In genomic region chr7:79358350-79359182, GRCm38 (mm10) we compare ENCODE assay signal across 8 mouse cellular contexts. TPM values are rescaled to one million over a fixed set of nuclear protein-coding genes. Genes with fewer than 3 reads are reported as not detected.
DNase-seq lines count a peak whose midpoint lies in the region; ATAC-seq and TF ChIP-seq lines count a peak whose summit lies in the region.

No protein-coding gene starts in this region.

- peak; percentile 96 for DNase-seq in heart, embryonic 10.5 days (ENCODE audit: low spot score)
- DNase-seq in left cerebral cortex, adult 2 months (ENCODE audit: extremely low spot score in 1 of 2, low spot score in 2 of 2), result peak; percentile 83
- DNase-seq in right cerebral cortex, postnatal 14 days, result peak; percentile 80
- no peak for DNase-seq in forebrain, embryonic 11.5 days (ENCODE audit: low spot score)
- no peak for DNase-seq in gastrocnemius, postnatal 10 days
- DNase-seq in cerebellum, postnatal 36 days, result no peak

- WGBS in heart, embryonic 10.5 days, result 12% methylated on average over 15 of the region's 15 CpGs
- 86% methylated on average over 15 of the region's 15 CpGs for WGBS in forebrain, embryonic 11.5 days

- H3K27me3 ChIP-seq in megakaryocyte, embryonic 14.5 days (replicated peaks), result peaks cover 3% of the 10 kb centered on the region
- H3K27me3 ChIP-seq in heart, embryonic 10.5 days (ENCODE audit: insufficient read depth, poor library complexity, severe bottlenecking), result peaks cover 21% of the 10 kb centered on the region
- H3K27me3 ChIP-seq in forebrain, embryonic 11.5 days (ENCODE audit: control insufficient read depth, insufficient read depth, low read length), result no peaks in the 10 kb centered on the region

- peak overlapping the region; percentile 85 for H3K4me3 ChIP-seq in megakaryocyte, embryonic 14.5 days (replicated peaks)
- peak overlapping the region; percentile 49 for H3K4me3 ChIP-seq in heart, embryonic 10.5 days
- H3K4me3 ChIP-seq in left cerebral cortex, adult 2 months, result no peak overlapping the region
- no peak overlapping the region for H3K4me3 ChIP-seq in forebrain, embryonic 11.5 days (ENCODE audit: low read depth, low read length)

- intact Hi-C loops in left cerebral cortex, adult 2 months (cut with DNase I), result loop anchor here (2.0 kb wide), 1 partner anchor 88 kb away; no protein-coding TSS in a partner anchor

- peaks cover 96% of the 10 kb centered on the region for H3K36me3 ChIP-seq in megakaryocyte, embryonic 14.5 days (replicated peaks; ENCODE audit: low read length)
- H3K36me3 ChIP-seq in heart, embryonic 10.5 days, result peaks cover 22% of the 10 kb centered on the region
- H3K36me3 ChIP-seq in forebrain, embryonic 11.5 days (ENCODE audit: control insufficient read depth, insufficient read depth, low read length), result peaks cover 6% of the 10 kb centered on the region; the same call in 1 of the 2 replicates

- no peak for ATAC-seq in megakaryocyte, adult 5-6 weeks (ENCODE audit: poor library complexity, severe bottlenecking)
- no peak for ATAC-seq in forebrain, embryonic 11.5 days (replicated peaks; ENCODE audit: low FRiP score)

- peaks cover 92% of the 10 kb centered on the region for H3K4me1 ChIP-seq in megakaryocyte, embryonic 14.5 days
- peaks cover 59% of the 10 kb centered on the region for H3K4me1 ChIP-seq in heart, embryonic 10.5 days
- H3K4me1 ChIP-seq in forebrain, embryonic 11.5 days (replicated peaks; ENCODE audit: control insufficient read depth, insufficient read depth, low read length), result no peaks in the 10 kb centered on the region

- H3K9me3 ChIP-seq in megakaryocyte, embryonic 14.5 days, result no peaks in the 10 kb centered on the region
- no peaks in the 10 kb centered on the region for H3K9me3 ChIP-seq in heart, embryonic 10.5 days
- H3K9me3 ChIP-seq in forebrain, embryonic 11.5 days (ENCODE audit: control insufficient read depth, low read length), result no peaks in the 10 kb centered on the region

- no peak; the same call in 1 of the 2 replicates for TF ChIP-seq CTCF in left cerebral cortex, adult 2 months (IDR thresholded peaks at IDR 0.05)

- H3K9ac ChIP-seq in forebrain, embryonic 11.5 days (ENCODE audit: low read length), result no peak overlapping the region

- H3K4me2 ChIP-seq in forebrain, embryonic 11.5 days (ENCODE audit: low read depth, low read length, severe bottlenecking), result no peak overlapping the region

- H3K27ac ChIP-seq in heart, embryonic 10.5 days, result peak overlapping the region; percentile 86
- H3K27ac ChIP-seq in left cerebral cortex, adult 2 months, result peak overlapping the region; percentile 84
- no peak overlapping the region for H3K27ac ChIP-seq in forebrain, embryonic 11.5 days (ENCODE audit: low read depth, low read length)

RNA-seq across cellular contexts. Expression of gene Rlbp1, which starts 28.3 kb away (rescaled TPM):
- polyA plus RNA-seq in megakaryocyte, embryonic 14.5 days (2012; ENCODE audit: insufficient read depth, low replicate concordance), result not detected in 2 replicates
- not detected in 2 replicates for total RNA-seq in megakaryocyte, adult 5-6 weeks (2015)
- not detected in 2 replicates for total RNA-seq in megakaryocyte, adult 5-6 weeks (2017)
- polyA plus RNA-seq in heart, embryonic 10.5 days (2016; fragmentation: Nextera tagmentation; extraction: Ambion mirVana), result 0.10 and 0.31 TPM in 2 replicates
- total RNA-seq in left cerebral cortex, adult 2 months (2021), result 10 to 100 TPM; 21.7 to 22.1 TPM
- polyA plus RNA-seq in forebrain, embryonic 11.5 days (2014; fragmentation: Nextera tagmentation; extraction: Ambion mirVana), result 3.0 and 3.5 TPM in 2 replicates
- not detected for total RNA-seq in gastrocnemius, postnatal 10 days (2021)

RNA-seq across cellular contexts. Expression of gene Fanci, which starts 33.2 kb away (rescaled TPM):
- polyA plus RNA-seq in megakaryocyte, embryonic 14.5 days (2012; ENCODE audit: insufficient read depth, low replicate concordance), result 0.40 TPM in 1 of 2 replicates, not detected in the other
- 8.0 and 9.2 TPM in 2 replicates for total RNA-seq in megakaryocyte, adult 5-6 weeks (2015)
- total RNA-seq in megakaryocyte, adult 5-6 weeks (2017), result 19.2 and 19.6 TPM in 2 replicates
- 15.8 and 16.1 TPM in 2 replicates for polyA plus RNA-seq in heart, embryonic 10.5 days (2016; fragmentation: Nextera tagmentation; extraction: Ambion mirVana)
- total RNA-seq in left cerebral cortex, adult 2 months (2021), result 1 to 10 TPM in 1 of 2 experiments, under 1 TPM in 1; 0.56 to 1.4 TPM
- 23.0 and 24.0 TPM in 2 replicates for polyA plus RNA-seq in forebrain, embryonic 11.5 days (2014; fragmentation: Nextera tagmentation; extraction: Ambion mirVana)
- total RNA-seq in gastrocnemius, postnatal 10 days (2021), result 1 to 10 TPM; 1.4 to 1.5 TPM

Comparison
In these comparisons a context has a peak if more than half of its experiments do, and no peak if none do; other contexts are left out.
1. H3K4me3 ChIP-seq: peak in megakaryocyte, embryonic 14.5 days (single experiment) and heart, embryonic 10.5 days (single experiment); none in left cerebral cortex, adult 2 months (single experiment) and forebrain, embryonic 11.5 days (single experiment).
2. DNase-seq: peak in heart, embryonic 10.5 days (single experiment), left cerebral cortex, adult 2 months (2 of 2) and right cerebral cortex, postnatal 14 days (single experiment); none in forebrain, embryonic 11.5 days (single experiment), gastrocnemius, postnatal 10 days (single experiment) and cerebellum, postnatal 36 days (0 of 2).
3. RNA of gene Rlbp1, which starts 28.3 kb away (total RNA-seq): 21.7 to 22.1 TPM in left cerebral cortex, adult 2 months; not detected in gastrocnemius, postnatal 10 days and not detected in megakaryocyte, adult 5-6 weeks; every median in the first group is over 10 times any median in the second.